Mouse (Mus musculus) common myeloid progenitor, adult 5-6 weeks (primary cell): ENCODE results near the gene Olfr1367. TPM values are rescaled to one million over a fixed set of nuclear protein-coding genes. Genes with fewer than 3 reads are reported as not detected.

Experiments used
- ATAC-seq: replicated peaks from 2 replicates; pipeline ENCODE4 v1.8.0; 2016; ENCODE audit warnings: low read depth, mild to moderate bottlenecking, moderate TSS enrichment, inconsistent platforms; ENCODE audit not compliant: poor library complexity, severe bottlenecking
- total RNA-seq: library from RNA; stranded (forward); fragments of 200-1000, 187-1606 nt; gene quantifications from 2 replicates; pipeline ENCODE4 v1.2.3, GENCODE M21; 2017

The Olfr1367 gene
- total RNA-seq = not detected in 2 replicates

DNA sequence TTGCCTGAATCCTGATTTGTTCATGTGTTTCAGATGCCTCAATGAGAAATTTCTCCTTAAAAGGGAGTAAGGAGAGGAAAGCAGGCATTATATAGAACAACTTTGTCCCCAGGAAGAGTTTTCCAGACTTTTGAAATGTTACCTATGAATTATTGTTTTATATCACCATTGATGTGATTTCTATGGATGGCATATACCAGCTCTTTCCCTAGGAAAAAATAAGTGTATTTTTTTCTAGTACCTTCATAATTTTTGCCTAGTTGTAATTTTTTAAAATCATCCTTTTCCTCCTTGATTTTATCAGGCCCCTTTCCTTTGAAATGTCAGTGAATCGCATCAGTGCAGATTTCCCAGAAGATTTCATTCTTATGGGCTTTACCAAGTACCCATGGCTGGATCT lies at the start of gene Olfr1367:
Olfr1367 (plus strand) TSS at position 301 of the 400 bp plus-strand sequence.
- no peak for ATAC-seq

DNA sequence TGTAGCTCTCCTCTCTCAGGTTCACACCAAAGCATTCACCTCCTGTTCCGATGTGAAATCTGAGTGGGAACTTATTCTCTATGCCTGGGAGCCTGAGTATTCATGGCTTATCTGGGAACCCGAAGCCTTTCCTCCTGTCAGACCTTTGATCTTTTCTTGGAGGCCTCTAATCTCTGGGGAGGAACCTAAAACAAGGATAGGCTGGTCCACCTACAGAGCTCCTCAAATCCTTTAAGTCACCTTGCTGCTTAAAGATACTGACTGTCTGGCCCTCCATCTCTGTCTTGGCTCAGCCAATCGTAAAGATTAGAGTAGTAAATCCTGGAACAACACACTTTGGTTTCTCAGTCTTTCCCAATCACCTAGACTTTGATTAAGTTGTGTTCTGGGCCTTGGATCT lies 48.2 kb upstream of the Olfr1367 start:
- ATAC-seq = no peak

DNA sequence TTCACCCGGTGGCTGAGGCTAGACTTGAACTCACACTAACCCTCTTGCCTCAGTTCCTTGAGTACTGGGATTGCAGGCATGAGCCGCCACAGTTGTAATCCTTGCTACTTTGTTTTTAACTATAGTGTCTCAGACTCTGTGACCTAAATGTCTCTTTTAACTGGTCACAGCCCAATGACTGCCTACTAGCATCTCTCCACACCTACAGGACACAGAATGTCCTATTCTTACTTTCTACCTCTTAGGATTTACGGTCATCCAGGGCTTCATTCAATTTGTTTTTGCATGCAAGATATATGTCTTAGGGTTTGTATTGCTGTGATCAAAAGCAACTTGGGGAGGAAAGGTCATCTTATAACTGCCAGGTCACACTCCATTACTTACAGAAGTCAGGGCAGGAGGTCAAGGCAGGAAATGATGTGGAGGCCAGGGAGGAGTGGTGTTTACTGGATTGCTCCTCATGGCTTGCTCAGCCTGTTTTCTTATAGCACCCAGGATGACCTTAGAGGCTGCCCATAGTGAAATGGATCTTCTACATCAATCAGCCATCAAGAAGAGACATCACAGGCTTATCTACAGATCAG lies 42.1 kb upstream of the Olfr1367 start:
- ATAC-seq = no peak

DNA sequence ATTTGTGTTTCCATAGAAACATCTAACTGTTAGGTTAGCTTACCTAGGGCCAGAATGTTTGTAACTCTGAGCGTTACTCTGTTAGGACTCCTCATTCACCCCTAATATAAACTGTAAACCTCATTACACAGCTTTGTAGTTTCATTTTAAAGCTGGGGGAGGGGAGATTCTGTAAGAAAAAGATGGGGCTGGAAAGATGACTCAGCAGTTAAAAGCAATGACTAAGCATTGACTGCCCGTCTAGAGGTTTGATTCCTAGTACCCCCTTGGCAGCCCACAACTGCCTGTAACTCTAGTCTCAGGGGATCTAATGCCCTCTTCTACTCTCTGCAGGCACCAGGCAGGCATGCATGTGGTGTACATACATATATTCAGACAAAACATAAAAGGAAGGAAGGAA lies 36.9 kb upstream of the Olfr1367 start:
- ATAC-seq = no peak

DNA sequence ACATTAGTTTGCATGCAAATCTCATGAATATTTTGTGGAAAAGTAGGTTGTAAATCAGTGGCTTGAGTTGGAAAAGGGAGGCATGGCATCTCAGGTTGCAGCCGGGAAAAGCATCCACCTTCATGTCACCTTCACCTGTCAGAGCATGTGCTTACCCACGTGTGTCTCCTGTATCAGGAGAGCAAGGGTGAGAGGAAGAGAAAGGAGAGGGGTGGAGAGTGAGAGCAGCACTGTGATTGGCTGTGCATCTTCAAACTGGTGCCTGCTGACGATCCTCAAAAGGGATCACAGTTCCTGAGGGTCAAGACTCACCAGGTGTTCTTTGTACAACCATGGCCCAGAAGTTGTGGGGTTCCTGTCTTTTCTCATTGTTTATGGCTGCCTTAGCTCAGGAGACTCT lies 34.8 kb upstream of the Olfr1367 start, which contains the start of gene Gpx6:
Gpx6 (plus strand) TSS at position 200 of the 400 bp plus-strand sequence.
- no peak for ATAC-seq

DNA sequence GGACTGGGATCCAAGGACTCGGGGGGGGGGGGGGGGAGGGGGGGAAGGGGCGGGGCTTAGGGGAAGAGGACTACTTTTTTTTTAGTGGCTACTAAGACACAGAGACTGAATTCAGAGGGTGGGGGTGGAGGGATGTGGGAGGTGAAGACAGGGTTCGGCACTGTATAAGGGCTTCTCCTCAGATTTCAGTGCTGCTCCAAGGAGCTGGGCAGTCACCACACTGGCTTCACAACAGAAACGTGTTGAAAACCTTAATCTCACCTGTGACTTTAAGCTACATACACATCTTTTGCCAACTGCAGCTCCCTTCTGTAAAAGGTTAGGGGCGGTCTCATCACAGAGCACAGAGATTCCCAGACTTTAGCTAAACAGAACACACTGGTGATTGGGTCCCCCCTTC lies 33.9 kb upstream of the Olfr1367 start:
- no peak for ATAC-seq

DNA sequence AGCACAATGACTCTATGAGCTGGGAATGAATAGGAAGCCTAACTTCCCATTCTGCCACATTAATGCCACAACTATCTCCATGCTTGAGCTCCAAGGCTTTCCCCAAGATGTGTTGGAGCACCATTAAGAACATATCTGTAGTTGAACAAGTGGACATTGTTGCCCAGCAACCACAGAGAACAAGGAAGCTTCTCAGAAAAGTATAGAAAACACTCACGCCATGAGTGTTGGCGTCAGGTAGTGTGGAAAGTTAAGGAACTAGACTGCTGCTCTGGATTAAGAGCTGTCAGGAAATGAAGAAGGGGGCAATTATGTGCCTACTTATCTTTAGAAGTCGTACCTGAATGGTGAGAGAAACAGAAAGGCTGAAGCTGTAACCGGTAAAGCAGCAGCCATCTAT lies 32.8 kb upstream of the Olfr1367 start:
- ATAC-seq = no peak

DNA sequence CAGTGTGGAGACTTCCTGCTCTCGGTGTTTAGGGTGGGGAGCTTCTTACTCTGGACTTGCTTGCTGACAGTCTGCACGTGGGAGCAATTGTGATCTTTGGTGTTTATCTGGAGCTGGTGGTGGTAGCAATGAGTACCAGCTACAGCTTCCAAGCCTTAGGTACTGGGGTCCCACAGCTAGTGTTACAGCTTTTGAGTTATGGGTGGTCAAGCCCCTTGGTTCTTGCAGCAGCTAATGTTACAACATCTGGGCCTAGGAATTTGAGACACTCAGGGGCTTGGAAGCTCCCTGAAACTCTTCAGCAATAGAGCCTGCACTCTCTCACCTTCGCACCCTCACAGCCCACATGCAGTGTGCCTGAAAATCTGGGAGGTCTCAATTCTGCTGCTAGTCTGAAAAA lies 26.4 kb upstream of the Olfr1367 start:
- ATAC-seq = no peak

DNA sequence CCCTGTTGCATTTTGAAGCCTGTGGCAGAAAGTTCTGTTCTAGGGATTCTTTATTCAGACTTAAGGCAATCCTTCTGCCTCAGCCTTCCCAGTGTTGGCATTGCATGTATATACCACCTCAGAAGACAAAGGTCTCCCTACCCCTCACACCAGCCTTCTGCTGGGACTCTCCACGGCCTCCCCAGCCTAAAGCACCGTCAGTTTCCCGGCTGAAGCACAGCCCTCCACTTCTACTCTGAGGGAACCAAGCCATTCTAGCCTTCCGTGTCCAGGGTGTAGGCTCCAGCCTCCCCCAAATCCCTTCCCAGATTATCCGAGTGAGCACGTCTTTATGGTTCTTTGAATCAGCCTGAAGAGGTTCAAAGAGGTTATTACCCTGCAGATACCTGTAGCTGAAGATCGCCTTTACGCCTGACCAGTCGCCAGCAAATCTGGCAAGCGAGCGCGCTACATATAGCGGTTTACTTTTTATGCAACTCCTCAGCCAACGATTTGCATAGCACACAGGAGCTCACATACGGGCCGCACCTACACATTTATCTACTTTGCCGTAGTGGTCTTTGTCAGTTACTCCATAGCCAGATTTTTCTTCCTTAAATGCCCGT lies 24.7 kb upstream of the Olfr1367 start:
- ATAC-seq = no peak

DNA sequence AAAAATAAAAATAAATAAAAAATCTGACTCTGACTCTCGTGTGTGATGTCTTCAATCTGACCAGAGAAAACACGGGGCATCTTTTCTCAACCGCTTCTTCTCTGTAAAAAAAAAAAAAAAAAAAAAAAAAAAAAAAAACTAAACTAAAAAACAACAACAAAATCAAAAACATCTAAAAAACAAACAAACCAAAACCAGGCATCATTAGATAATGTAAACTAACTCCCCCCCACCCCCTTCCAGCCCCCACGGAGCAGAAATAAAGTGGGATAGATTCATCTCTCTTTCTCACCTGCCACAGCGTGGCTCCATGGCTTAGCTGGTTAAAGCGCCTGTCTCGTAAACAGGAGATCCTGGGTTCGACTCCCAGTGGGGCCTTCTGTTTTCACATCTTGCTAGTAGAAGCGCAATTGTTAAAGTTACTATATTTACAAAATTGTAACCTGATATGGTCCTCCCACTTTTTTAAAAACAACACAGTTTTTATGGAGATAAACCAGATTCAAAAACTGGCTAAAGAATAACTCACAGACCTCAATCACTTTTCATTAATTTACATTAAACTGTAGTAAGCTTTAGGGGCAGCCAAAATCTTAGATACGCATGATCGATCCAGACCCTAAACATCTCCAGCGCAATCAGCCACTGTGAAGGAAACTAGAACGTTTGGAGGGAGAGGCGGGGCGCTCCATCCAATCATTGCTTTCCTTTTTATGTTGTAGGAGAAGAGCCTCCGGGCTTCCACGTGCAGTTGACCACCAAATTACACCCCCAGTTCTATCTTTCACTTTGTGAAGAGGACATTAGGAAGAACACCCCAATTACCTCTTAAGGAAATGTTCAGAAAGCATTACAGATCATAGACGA lies 24.0 kb upstream of the Olfr1367 start:
- ATAC-seq = no peak

DNA sequence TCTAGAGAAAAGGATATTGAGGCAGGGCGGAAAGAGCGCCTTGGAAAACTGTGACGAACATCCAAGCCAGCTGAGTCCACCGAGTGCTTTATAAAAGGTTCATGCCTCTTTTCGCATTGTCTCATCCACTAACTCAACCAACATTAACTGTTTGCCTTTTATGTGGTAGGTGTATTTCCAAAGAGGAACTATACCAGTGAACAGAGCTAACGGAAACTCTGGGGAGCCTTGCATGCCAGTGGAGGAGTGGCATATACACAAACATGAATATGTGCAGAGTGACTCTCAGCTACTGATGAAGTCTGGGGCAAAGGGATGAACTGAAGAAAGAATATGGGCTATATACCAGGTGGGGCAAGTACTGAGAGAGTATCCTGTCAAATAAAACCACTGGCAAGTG lies 23.3 kb upstream of the Olfr1367 start:
- 0 out of 2 replicates have a peak, but pooled peaks have one; percentile 37 for ATAC-seq

DNA sequence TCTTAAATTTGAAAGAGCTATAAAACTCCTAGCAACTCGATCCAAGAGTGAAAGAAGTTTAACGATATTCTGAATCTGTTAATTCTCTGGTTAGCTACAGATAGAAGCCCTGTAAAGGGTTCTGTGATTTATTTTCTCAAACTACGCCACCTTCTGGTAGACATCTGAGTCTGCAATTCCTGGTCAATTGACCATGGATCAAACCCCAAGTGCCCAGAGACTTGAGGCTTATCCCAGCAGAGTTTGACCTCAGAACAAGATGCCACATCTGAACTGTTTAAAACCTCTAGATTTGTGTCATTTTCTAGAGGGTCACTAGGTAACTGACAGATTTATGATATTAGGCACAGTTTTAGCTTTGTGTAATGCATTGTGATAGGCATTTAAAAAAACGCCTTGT lies 20.5 kb upstream of the Olfr1367 start:
- peak; percentile 38; the same call in 1 of the 2 replicates for ATAC-seq

DNA sequence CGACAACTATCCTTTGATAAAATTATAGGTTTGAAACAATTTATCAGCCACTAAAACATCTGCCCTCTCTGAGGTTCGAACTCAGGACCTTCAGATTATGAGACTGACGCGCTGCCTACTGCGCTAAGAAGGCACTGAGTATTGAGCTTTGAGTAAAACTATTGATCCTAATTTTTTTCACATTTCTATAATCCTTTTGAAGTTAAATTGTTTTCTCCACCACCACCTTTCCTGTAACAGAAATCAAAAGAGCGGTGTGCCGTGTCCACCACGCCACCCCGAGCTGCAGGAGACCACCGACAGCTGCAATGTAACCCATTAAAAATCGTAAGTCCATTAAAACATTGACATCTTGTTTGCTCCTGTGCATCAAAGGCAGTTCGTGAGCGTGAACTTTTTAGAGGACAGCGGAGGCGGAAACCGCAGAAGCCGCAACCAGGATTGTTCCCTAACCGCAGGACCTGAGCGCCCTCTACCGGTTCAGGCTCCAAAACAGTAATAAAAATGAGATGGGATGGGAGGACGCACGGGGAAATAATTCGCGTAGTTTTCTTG lies 20.0 kb upstream of the Olfr1367 start:
- ATAC-seq = peak; percentile 67

DNA sequence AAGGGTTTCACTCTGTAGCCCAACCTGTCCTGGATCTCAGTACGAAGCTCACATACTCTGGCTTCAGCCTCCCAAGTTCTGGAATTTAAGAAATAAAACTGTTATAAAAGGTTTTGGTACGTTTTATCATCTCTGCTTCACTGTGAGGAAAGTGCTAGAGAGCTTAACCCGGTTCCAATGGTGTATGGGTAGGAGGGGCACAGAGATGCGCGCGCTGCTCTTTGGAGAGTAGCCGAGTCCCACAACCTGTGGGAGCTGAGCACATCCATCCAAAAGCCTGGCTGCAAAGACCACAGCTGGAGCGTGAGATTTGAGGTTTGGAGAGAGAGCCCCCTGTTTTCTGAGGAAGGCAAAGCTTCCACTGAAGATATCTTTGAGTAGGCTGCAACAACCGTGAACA lies 19.3 kb upstream of the Olfr1367 start:
- no peak for ATAC-seq

DNA sequence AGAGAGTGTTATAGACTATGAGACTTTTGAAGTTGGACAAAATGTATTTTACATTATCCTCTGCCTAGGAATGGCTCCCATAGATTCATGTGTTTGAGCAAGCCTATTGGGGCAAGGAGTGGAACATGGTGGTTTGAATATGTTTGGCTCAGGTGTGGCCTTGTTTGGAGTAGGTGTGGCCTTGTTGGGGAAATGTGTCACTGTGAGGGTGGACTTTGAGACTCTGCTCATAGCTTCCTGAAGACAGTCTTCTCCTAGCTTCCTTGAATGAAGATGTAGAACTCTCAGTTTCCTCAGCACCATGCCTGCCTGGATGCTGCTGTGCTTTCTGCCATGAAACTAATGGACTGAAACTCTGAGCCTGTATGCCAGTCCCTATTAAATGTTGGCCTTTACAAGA lies 3.9 kb downstream of the Olfr1367 start:
- ATAC-seq = no peak

DNA sequence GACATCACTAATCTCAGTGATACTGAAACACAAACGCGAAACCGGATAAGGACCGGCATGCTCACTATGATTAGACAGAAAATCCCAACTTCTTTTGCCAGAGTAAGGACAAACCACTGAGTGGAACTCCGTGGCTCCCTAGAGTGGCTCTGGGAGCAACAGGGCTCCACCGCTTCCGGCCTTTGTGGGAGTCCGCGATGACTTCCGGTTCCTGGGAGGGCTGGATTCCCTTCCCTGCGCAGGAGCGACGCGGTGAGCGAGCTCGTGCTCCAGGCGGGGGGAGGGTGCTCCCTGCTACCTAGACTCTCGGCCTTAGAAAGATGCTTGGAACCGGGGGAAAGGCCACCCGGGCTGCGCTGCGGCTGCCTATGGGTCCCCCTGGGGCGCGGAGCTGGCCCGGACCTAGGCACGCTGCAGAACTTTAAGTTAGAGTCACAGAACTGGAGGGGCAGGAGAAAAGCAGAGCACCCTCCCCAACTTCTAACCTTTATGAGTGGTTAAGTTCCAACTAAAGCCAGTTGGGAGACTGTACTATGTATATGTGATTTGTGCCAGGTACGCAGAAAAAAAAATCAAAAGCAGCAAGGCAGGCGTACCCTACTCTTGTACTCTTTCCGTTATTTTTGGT lies 16.0 kb downstream of the Olfr1367 start, which contains the start of gene Zscan12:
Zscan12 (plus strand) TSS at position 200 of the 628 bp plus-strand sequence.
- peak; percentile 99 for ATAC-seq

DNA sequence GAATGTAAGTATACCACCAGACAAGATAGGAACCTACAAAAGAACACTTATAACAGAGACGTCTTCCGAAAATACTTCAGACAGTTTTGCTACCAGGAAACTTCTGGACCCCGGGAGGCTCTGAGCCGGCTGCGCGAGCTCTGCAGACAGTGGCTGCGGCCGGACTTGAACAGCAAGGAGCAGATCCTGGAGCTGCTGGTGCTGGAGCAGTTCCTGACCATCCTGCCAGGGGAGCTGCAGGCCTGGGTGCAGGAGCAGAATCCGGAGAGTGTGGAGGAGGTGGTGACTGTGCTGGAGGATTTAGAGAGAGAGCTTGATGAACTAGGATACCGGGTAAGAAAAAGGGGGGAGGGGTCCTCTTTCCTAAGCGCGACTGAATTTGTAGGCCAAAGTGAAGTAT lies 17.0 kb downstream of the Olfr1367 start:
- no peak for ATAC-seq

DNA sequence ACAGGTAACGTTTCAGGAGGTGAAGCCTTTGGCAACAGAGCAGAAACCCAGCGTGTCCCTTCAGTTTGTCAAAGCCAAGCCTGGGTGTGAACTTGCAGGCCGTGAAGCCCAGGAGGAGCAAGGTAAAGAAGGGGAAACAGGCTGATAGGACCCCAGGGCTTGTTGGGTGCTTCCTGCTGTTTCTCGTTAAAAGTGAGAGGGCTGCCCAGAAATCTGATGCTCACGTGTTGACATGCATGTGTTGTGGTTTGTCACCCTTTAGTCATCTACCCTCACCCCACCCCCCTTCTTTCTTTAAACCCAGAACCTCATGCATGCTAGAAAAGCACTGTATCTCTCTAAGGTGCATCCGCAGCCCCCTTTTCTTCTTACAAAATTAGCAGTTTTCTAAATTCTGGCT lies 19.9 kb downstream of the Olfr1367 start:
- ATAC-seq = no peak

DNA sequence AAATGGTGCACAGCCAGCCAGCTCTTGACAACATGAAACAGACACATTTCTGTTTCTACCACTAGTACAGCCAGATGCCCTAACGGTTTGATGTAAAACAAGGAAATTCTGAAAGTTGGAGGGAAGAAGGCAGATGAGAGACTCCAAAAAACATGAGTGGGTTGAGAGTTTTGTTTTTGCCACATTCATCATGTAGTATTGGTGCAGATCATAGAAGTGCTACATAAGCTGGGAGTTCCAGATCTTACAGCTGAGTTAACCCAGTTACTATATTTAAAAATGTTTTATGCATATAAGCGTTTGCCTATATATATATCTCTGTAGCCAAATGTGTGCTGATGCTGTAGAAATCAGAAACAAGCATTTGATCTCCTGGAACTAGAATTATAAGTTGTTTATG lies 26.0 kb downstream of the Olfr1367 start:
- no peak for ATAC-seq

DNA sequence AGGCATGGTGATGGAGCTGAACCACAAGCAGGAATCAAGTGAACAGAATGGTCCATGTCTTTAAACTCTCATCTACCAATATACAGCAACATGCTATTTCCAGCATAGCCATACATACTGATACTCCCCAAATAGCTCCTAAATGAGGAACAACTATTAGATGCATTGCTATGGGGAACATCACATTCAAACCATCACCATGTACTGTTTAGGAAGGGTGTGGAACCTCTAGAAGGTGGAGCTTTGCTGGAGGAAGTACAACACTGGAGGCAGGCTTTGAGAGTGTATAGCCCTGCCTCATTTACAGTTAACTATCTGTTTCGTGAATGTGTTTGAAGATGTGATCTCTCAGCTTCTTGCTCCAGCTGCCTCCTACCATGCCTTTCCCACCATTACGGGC lies 31.1 kb downstream of the Olfr1367 start:
- ATAC-seq = no peak
